Mouse (Mus musculus) stomach, embryonic 15.5 days (tissue): ENCODE measurements at regions not wholly inside any gene's neighbourhood (a gene's known extent, or its start where the extent isn't known, plus 50 kb on each side); places are given as distances from the start of the nearest gene placed in this dataset.

Source experiments
- ATAC-seq: fragments of 200-750 bp; cut with Nextera tagmentation; 2 replicates; pipeline ENCODE4 v1.8.0; 2017; ENCODE audit warnings: low read depth, moderate number of reproducible peaks, moderate TSS enrichment; ENCODE audit not compliant: insufficient read depth, low FRiP score
- H3K27ac ChIP-seq: fragments of 300-500 bp; sonication (generic); 2 replicates; pipeline ENCODE4 v1.5.1; 2015; ENCODE audit warnings: mild to moderate bottlenecking, inconsistent platforms
- H3K27me3 ChIP-seq: fragments of 300-500 bp; sonication (generic); replicated peaks from 2 replicates; pipeline ENCODE4 v1.6.1; 2015; ENCODE audit warnings: inconsistent platforms
- H3K36me3 ChIP-seq: fragments of 300-500 bp; sonication (generic); 2 replicates; pipeline ENCODE4 v1.6.1; 2015; ENCODE audit warnings: inconsistent platforms
- H3K4me1 ChIP-seq: fragments of 300-500 bp; sonication (generic); 2 replicates; pipeline ENCODE4 v1.6.1; 2015; ENCODE audit warnings: inconsistent platforms
- H3K4me2 ChIP-seq: fragments of 300-500 bp; sonication (generic); 2 replicates; pipeline ENCODE4 v1.6.1; 2015; ENCODE audit warnings: mild to moderate bottlenecking, inconsistent platforms
- H3K4me3 ChIP-seq: fragments of 300-500 bp; sonication (generic); replicated peaks from 2 replicates; pipeline ENCODE4 v1.5.1; 2015; ENCODE audit warnings: inconsistent platforms
- H3K9ac ChIP-seq: fragments of 300-500 bp; sonication (generic); 2 replicates; pipeline ENCODE4 v1.6.1; 2015; ENCODE audit warnings: inconsistent platforms
- H3K9me3 ChIP-seq: fragments of 300-500 bp; sonication (generic); 2 replicates; pipeline ENCODE4 v1.6.1; 2016; ENCODE audit warnings: inconsistent platforms
- WGBS: fragments of 180-500 bp; shearing (Covaris S2); methylation state at CpG from one replicate; pipeline ENCODE4 v1.1.7; 2015; 5-methylcytosine and 5-hydroxymethylcytosine counted together

- no peak overlapping the region for H3K4me2 ChIP-seq
- no peak overlapping the region for H3K9ac ChIP-seq
- H3K9me3 ChIP-seq, result no peaks in the 10 kb centered on the region
- no peak overlapping the region for H3K4me3 ChIP-seq
- ATAC-seq, result no peak
- H3K27ac ChIP-seq, result no peak overlapping the region
- WGBS, result 91% methylated on average over 1 of the region's 1 CpGs
- H3K27me3 ChIP-seq, result no peaks in the 10 kb centered on the region
- no peaks in the 10 kb centered on the region for H3K36me3 ChIP-seq
- H3K4me1 ChIP-seq, result no peaks in the 10 kb centered on the region
Measured at GRCm38 (mm10) chr13:18485080-18485479, 87.6 kb upstream of the Pou6f2 start.

DNA sequence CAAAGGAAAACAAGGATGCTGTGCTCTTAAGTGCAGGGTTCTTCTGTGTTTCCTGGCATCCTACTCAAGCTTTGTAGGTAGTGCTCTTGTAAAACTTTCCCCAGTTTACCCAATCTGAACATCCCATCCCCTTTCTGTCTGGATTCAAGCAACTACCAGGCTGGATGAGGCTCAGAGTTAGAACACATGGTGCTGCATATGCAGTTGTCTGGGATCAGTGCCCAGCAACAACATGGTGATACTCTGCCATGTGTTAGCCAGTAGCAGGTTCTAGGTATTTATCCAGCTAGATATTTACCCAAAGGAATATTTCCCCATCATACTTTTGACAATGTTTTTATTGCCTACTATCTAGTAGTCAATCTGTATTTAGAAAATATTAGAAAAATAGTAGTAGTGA is 78.8 kb upstream of the Pou6f2 start:
- no peaks in the 10 kb centered on the region for H3K9me3 ChIP-seq
- H3K4me3 ChIP-seq, result no peak overlapping the region
- H3K4me1 ChIP-seq, result no peaks in the 10 kb centered on the region
- no peak overlapping the region for H3K9ac ChIP-seq
- H3K27me3 ChIP-seq, result no peaks in the 10 kb centered on the region
- no peak overlapping the region for H3K27ac ChIP-seq
- H3K4me2 ChIP-seq, result no peak overlapping the region
- no peaks in the 10 kb centered on the region for H3K36me3 ChIP-seq
- no peak for ATAC-seq

GRCm38 (mm10) chr13:18471534-18471933 is 74.0 kb upstream of the Pou6f2 start:
- no peak overlapping the region for H3K4me3 ChIP-seq
- no peaks in the 10 kb centered on the region for H3K4me1 ChIP-seq
- H3K27ac ChIP-seq, result no peak overlapping the region
- no peaks in the 10 kb centered on the region for H3K9me3 ChIP-seq
- H3K27me3 ChIP-seq, result no peaks in the 10 kb centered on the region
- no peak overlapping the region for H3K4me2 ChIP-seq
- H3K9ac ChIP-seq, result no peak overlapping the region
- ATAC-seq, result no peak
- WGBS, result 79% methylated on average over 1 of the region's 1 CpGs
- H3K36me3 ChIP-seq, result no peaks in the 10 kb centered on the region

DNA sequence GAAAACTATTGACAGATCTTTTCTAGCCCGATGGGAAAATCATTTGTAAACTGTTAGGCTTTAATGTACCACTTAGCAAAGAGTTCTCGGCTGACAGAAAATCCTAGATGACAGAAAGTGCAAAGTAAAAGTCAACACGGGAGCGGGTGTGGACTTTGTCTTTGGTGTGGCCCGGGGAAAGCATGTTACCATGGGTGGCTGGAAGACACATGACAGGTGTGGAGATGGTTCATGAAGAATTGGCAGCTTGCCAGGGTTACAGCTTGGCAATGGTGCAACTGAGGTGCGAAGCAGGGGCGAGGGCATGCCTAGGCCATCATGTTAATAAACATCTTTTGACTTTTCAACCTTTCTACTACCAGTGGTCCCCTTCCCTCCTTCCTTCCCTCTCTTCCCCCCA is 68.4 kb upstream of the Pou6f2 start:
- ATAC-seq, result peak; percentile 53; the same call in 1 of the 2 replicates
- H3K9ac ChIP-seq, result no peak overlapping the region

DNA sequence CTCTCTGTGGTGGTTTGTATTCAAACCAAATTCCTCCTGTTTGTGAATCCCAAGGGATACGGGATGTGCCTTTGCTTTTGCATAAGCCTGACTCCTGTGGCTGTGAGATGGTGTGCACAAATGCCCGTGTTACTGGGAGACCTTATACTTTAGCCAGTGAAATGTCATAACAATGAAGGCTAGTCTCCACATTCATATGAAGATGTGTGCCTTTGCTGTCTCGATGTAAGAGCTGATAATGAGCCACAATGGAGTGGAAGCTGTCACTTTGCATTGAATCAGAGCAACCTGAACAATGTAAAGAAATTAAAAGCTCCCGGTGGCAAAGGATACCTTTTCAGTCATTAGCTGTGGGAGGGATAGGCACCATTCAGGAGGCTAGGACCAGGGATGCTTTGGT is 64.7 kb upstream of the Pou6f2 start:
- Histone ChIP-seq H3K4me3 (no peak overlapping the region), H3K9ac (no peak overlapping the region), H3K9me3 (no peaks in the 10 kb centered on the region), H3K36me3 (no peaks in the 10 kb centered on the region), H3K4me1 (no peaks in the 10 kb centered on the region), H3K27me3 (no peaks in the 10 kb centered on the region), H3K27ac (no peak overlapping the region), H3K4me2 (no peak overlapping the region)
- ATAC-seq, result no peak
- 66% methylated on average over 4 of the region's 4 CpGs for WGBS

More for the DNA sequence above, 68.4 kb upstream of the Pou6f2 start:
- Histone ChIP-seq H3K4me2 (no peak overlapping the region), H3K27ac (no peak overlapping the region), H3K4me1 (no peaks in the 10 kb centered on the region), H3K9me3 (no peaks in the 10 kb centered on the region), H3K27me3 (no peaks in the 10 kb centered on the region), H3K4me3 (no peak overlapping the region), H3K36me3 (no peaks in the 10 kb centered on the region)
- 53% methylated on average over 7 of the region's 7 CpGs for WGBS

DNA sequence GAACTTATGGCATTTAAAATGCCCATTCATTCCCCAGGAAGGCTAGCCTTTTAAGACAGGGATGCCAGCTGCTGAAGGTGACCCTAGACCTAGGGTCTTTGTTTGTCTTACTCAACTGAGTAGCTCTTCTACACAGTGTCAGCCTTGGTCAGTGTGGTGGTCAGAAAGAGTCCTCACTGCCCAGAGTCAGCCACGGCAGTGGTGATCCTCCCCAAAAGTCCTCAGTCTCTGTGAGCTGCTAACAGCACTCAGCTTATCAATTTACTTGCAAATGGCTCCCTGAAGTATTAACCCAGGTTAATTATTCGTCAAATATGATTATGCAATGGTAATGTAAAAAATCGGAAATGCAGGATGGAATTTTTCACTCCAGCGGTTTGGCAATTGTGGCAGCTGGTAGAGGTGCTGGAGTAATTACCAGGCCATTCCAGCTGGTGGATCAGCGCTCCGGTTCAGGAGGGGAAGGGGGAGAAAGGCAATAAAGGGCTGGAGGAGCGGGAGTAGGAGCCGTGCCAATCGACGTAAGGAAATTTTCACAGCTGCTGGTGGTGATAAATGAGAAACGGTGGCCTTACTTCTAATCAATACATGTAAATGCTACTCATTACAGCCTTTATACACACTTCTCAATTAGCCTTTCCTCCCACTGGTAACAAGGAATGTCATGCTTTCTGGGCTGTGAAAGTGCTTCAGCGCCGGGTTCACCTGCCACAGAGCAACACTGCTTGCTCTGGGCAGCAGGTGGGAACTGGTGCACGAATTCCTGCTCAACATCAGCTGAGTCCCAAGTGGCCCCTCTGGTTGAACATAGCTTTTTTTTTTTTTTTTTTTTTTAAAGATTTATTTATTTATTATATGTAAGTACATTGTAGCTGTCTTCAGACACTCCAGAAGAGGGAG is 60.1 kb upstream of the Pou6f2 start:
- 41% methylated on average over 14 of the region's 14 CpGs for WGBS
- Histone ChIP-seq H3K4me3 (no peak overlapping the region), H3K27ac (no peak overlapping the region), H3K36me3 (no peaks in the 10 kb centered on the region), H3K9me3 (no peaks in the 10 kb centered on the region), H3K4me2 (no peak overlapping the region), H3K27me3 (no peaks in the 10 kb centered on the region), H3K4me1 (no peaks in the 10 kb centered on the region), H3K9ac (no peak overlapping the region)
- ATAC-seq, result no peak; the same call in 1 of the 2 replicates
